Mouse (Mus musculus) kidney, embryonic 15.5 days (tissue): Measurements from ENCODE around the gene Rimbp2. TPM values are rescaled to one million over a fixed set of nuclear protein-coding genes. Genes with fewer than 3 reads are reported as not detected.

Experiments
- ATAC-seq: fragments of 200-750 bp; cut with Nextera tagmentation; replicated peaks from 2 replicates; pipeline ENCODE4 v1.8.0; 2017; ENCODE audit warnings: moderate TSS enrichment; ENCODE audit not compliant: low FRiP score
- H3K27ac ChIP-seq: fragments of 300-500 bp; sonication (generic); 2 replicates; pipeline ENCODE4 v1.5.1; 2015; ENCODE audit warnings: mild to moderate bottlenecking, inconsistent platforms
- H3K27me3 ChIP-seq: fragments of 300-500 bp; sonication (generic); 2 replicates; pipeline ENCODE4 v1.6.1; 2015; ENCODE audit warnings: inconsistent platforms
- H3K36me3 ChIP-seq: fragments of 300-500 bp; sonication (generic); 2 replicates; pipeline ENCODE4 v1.6.1; 2015; ENCODE audit warnings: inconsistent platforms
- H3K4me1 ChIP-seq: fragments of 300-500 bp; sonication (generic); 2 replicates; pipeline ENCODE4 v1.6.1; 2015; ENCODE audit warnings: inconsistent platforms
- H3K4me2 ChIP-seq: fragments of 300-500 bp; sonication (generic); 2 replicates; pipeline ENCODE4 v1.6.1; 2015; ENCODE audit warnings: moderate library complexity, mild to moderate bottlenecking, inconsistent platforms
- H3K4me3 ChIP-seq: fragments of 300-500 bp; sonication (generic); replicated peaks from 2 replicates; pipeline ENCODE4 v1.5.1; 2015; ENCODE audit warnings: mild to moderate bottlenecking, inconsistent platforms
- H3K9ac ChIP-seq: fragments of 300-500 bp; sonication (generic); 2 replicates; pipeline ENCODE4 v1.6.1; 2015; ENCODE audit warnings: mild to moderate bottlenecking, inconsistent platforms
- H3K9me3 ChIP-seq: fragments of 300-500 bp; sonication (generic); replicated peaks from 2 replicates; pipeline ENCODE4 v1.6.1; 2016; ENCODE audit warnings: inconsistent platforms
- WGBS: fragments of 180-500 bp; shearing (Covaris S2); methylation state at CpG from one replicate; pipeline ENCODE4 v1.1.7; 2015; ENCODE audit warnings: mixed read lengths; 5-methylcytosine and 5-hydroxymethylcytosine counted together
- polyA plus RNA-seq: library from polyadenylated mRNA; unstranded; fragments of >200 nt; fragmentation: Nextera tagmentation; extraction: Ambion mirVana; gene quantifications from 2 replicates; pipeline ENCODE4 v1.2.1, GENCODE M21; 2015

Rimbp2 gene
- polyA plus RNA-seq, 1 experiment from 2014 or later, result 0.36 TPM

GRCm38 (mm10) chr5:128920112-128920511 lies 33.2 kb downstream of the Rimbp2 start:
- H3K4me3 ChIP-seq, result no peak overlapping the region
- H3K4me2 ChIP-seq, result no peak overlapping the region
- H3K27ac ChIP-seq, result no peak overlapping the region
- H3K4me1 ChIP-seq, result peaks cover 3% of the 10 kb centered on the region; the same call in 1 of the 2 replicates
- WGBS, result 50% methylated on average over 5 of the region's 5 CpGs
- no peaks in the 10 kb centered on the region for H3K27me3 ChIP-seq
- no peak for ATAC-seq
- H3K36me3 ChIP-seq, result no peaks in the 10 kb centered on the region
- no peaks in the 10 kb centered on the region for H3K9me3 ChIP-seq
- H3K9ac ChIP-seq, result no peak overlapping the region

DNA sequence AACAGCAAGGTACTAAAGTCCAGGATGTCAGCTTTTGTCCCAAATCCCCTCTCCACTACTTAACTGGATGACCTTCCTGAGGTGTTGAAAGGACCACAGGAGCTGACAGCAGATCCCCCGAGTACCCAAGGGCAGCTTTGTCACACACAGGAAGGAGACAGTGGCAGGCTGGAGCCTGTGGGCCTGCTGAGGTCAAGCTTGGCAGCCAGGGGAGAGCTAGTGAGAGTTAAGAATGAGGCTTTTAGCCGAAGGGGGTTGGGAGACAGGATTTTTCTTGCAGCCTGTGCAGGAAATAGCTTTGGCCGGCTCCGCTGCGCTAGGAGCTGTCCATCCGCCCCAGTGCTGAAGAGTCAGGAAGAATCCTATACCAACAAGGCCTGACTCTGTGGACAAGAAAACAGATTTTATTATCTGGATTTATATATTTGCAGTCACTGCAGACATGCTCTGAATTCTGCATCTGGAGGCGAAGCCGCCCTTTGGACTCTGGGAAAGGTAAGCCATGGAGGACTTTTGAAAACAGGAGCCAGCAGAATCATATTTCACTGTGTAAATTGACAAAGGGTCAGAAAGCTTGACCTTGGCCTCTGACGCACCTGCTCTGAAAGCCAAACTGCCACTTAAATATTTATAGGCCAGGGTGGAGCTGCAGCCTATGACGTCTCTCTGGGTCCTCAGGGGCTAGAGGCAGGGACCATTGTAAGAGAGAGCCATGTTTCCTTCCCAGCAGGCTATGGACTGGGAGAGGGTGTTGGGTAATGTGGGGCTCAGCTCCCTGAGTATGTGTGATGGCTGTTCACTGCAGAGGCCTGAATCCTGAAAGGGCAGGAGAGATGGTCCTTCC lies 35.9 kb downstream of the Rimbp2 start:
- WGBS, result 7% methylated on average over 10 of the region's 10 CpGs
- Histone ChIP-seq H3K27ac (no peak overlapping the region), H3K27me3 (no peaks in the 10 kb centered on the region), H3K4me1 (peaks cover 3% of the 10 kb centered on the region; the same call in 1 of the 2 replicates), H3K4me3 (no peak overlapping the region), H3K36me3 (no peaks in the 10 kb centered on the region), H3K9me3 (no peaks in the 10 kb centered on the region), H3K9ac (no peak overlapping the region), H3K4me2 (no peak overlapping the region)
- 0 out of 2 replicates have a peak, but pooled peaks have one; percentile 46 for ATAC-seq

DNA sequence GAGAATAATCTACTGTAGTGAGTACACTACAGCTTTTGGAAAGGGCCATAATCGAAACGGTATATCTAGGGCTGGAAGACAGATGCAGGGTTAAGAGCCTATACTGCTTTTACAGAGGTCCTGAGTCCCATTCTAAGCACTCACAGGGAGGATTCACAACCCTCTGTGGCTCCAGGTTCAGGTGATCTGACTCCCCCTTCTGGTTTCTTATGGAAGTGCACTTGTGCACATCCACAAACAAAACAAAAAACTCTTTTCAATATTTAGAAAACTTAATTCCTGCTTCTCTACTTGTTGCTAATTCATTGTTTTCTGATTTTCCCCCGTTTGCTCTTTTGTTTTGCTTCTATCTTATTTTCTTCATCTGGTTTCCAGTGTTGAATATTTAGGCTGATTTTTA lies 39.5 kb downstream of the Rimbp2 start:
- Histone ChIP-seq H3K4me2 (no peak overlapping the region), H3K4me3 (no peak overlapping the region), H3K27ac (no peak overlapping the region), H3K9ac (no peak overlapping the region), H3K27me3 (no peaks in the 10 kb centered on the region), H3K9me3 (no peaks in the 10 kb centered on the region), H3K4me1 (peaks cover 3% of the 10 kb centered on the region; the same call in 1 of the 2 replicates), H3K36me3 (no peaks in the 10 kb centered on the region)
- 73% methylated on average over 3 of the region's 3 CpGs for WGBS
- no peak for ATAC-seq

DNA sequence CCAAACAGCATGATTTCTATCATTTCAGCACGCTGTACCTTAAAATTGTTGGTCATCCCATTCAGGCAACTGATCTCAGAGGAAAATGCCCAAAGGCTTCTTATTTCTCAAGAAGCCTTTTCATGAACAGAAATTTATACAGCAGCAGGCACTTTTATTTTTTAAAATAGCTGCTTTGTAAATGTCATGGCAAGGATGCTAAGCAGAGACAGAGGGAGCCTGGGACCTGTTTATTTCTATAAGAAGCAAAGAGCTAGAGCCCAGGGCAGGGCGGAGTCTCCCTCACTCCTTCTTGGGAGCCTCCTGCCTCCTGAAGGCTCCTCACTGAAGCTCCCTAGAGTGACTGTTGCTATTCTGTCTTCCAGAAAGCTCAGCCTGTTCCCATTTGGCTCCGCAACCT lies 40.9 kb downstream of the Rimbp2 start:
- H3K36me3 ChIP-seq, result no peaks in the 10 kb centered on the region
- H3K9me3 ChIP-seq, result no peaks in the 10 kb centered on the region
- no peak overlapping the region for H3K27ac ChIP-seq
- no peaks in the 10 kb centered on the region for H3K27me3 ChIP-seq
- H3K4me1 ChIP-seq, result peaks cover 3% of the 10 kb centered on the region; the same call in 1 of the 2 replicates
- H3K4me3 ChIP-seq, result no peak overlapping the region
- H3K9ac ChIP-seq, result no peak overlapping the region
- no peak for ATAC-seq
- no peak overlapping the region for H3K4me2 ChIP-seq
- WGBS, result 97% methylated on average over 3 of the region's 3 CpGs

DNA sequence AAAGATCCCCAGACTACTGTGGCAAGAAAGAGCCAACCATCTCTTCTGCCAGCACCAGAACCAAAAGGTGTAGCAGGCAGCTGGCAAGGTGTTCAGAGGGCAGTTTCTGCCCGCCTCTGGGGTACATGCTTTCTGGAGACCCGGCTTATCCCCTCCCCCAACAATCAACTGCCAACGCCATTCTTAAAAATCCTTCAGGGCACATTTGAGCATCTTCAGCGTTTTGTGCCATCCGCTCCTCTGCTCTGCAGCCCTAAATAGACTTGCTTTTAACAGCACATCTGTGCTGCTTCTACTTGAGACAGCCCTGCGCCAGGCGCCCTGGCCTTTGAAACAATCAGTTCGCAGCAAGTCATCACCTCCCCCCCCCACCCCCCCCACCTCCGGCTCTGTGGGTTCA lies 41.7 kb downstream of the Rimbp2 start:
- WGBS, result 82% methylated on average over 8 of the region's 9 CpGs
- H3K4me1 ChIP-seq, result no peaks in the 10 kb centered on the region
- no peaks in the 10 kb centered on the region for H3K27me3 ChIP-seq
- no peak for ATAC-seq
- no peak overlapping the region for H3K4me2 ChIP-seq
- no peak overlapping the region for H3K27ac ChIP-seq
- H3K4me3 ChIP-seq, result no peak overlapping the region
- no peaks in the 10 kb centered on the region for H3K36me3 ChIP-seq
- H3K9me3 ChIP-seq, result no peaks in the 10 kb centered on the region
- H3K9ac ChIP-seq, result no peak overlapping the region

DNA sequence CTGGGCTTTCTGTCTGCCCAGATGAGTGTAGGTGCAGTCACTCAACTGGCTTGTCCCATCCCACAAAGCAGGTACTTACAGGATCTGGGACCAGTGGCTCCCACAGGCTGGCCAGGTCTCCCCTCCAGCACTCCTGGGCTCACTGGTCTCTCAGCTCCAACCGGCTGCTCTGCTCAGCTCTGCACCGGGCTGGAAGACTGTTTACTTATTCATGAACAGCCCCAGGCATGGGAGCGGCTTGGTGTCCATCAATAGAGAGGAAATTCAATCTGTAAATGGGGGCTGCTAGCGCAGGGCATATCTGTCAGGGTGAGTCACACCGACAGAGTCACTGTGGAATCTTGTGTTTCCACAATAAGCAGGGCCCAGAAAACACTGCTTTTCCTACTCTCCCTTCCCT lies 49.2 kb downstream of the Rimbp2 start:
- 21% methylated on average over 5 of the region's 5 CpGs for WGBS
- H3K9me3 ChIP-seq, result no peaks in the 10 kb centered on the region
- no peak overlapping the region for H3K4me3 ChIP-seq
- no peak overlapping the region for H3K9ac ChIP-seq
- ATAC-seq, result no peak
- H3K4me1 ChIP-seq, result peaks cover 20% of the 10 kb centered on the region
- no peak overlapping the region for H3K27ac ChIP-seq
- H3K4me2 ChIP-seq, result no peak overlapping the region
- H3K27me3 ChIP-seq, result peaks cover 11% of the 10 kb centered on the region; the same call in 1 of the 2 replicates
- H3K36me3 ChIP-seq, result no peaks in the 10 kb centered on the region

DNA sequence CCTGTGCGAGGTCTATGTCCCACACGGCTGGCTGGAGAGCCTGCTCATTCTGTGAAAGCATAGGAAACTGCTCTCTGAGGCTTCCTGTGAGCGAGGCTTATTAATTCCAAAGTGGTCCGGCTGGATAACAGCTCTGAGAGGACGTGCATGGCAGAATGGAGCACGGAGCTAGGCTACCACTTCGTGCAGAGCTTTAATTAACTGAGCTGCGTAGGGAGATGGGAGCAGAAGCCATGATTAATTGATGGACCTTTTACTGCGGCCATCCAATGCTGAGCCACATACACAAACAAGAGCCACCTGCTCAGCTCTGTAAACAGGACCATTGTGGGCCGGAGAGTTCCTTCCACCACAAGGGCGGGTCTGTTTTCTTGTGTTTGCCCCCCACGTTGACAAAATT lies 50.2 kb downstream of the Rimbp2 start:
- no peak overlapping the region for H3K4me2 ChIP-seq
- H3K4me1 ChIP-seq, result peaks cover 20% of the 10 kb centered on the region
- no peaks in the 10 kb centered on the region for H3K36me3 ChIP-seq
- ATAC-seq, result no peak
- H3K9me3 ChIP-seq, result no peaks in the 10 kb centered on the region
- no peak overlapping the region for H3K9ac ChIP-seq
- WGBS, result 22% methylated on average over 12 of the region's 12 CpGs
- H3K27me3 ChIP-seq, result peaks cover 11% of the 10 kb centered on the region; the same call in 1 of the 2 replicates
- no peak overlapping the region for H3K27ac ChIP-seq
- H3K4me3 ChIP-seq, result no peak overlapping the region

DNA sequence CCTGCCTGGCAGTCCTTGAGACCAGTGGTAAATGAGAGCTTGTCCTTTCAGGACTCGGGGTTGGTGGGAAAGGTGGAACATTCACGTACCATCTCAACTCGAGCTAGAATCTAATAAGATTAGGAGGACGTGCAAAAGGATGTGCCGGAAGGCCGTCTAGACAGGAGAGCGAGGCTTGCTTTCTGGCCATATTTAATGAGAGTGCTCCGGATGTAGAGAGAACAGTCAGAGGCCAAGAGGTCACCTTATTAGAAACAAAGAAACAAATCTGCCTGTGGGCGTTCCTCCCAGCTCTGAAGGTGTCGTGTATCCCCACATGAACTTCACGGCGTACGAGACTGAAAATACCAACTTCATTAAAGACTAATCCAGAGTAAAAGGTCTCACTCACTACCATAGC lies 53.3 kb downstream of the Rimbp2 start:
- Histone ChIP-seq H3K9ac (no peak overlapping the region), H3K9me3 (no peaks in the 10 kb centered on the region), H3K36me3 (no peaks in the 10 kb centered on the region), H3K27ac (no peak overlapping the region), H3K27me3 (peaks cover 11% of the 10 kb centered on the region; the same call in 1 of the 2 replicates), H3K4me1 (peaks cover 20% of the 10 kb centered on the region), H3K4me2 (0 out of 2 replicates have a peak overlapping the region, but pooled peaks have one; percentile 7), H3K4me3 (no peak overlapping the region)
- WGBS, result 14% methylated on average over 13 of the region's 13 CpGs
- ATAC-seq, result no peak

- H3K27ac ChIP-seq, result no peak overlapping the region
- WGBS, result 79% methylated on average over 5 of the region's 5 CpGs
- no peak overlapping the region for H3K4me3 ChIP-seq
- H3K36me3 ChIP-seq, result no peaks in the 10 kb centered on the region
- H3K9ac ChIP-seq, result no peak overlapping the region
- no peaks in the 10 kb centered on the region for H3K9me3 ChIP-seq
- H3K4me2 ChIP-seq, result no peak overlapping the region
- no peak for ATAC-seq
- peaks cover 3% of the 10 kb centered on the region for H3K4me1 ChIP-seq
- no peaks in the 10 kb centered on the region for H3K27me3 ChIP-seq
Observed at GRCm38 (mm10) chr5:128894921-128895320, 58.4 kb downstream of the Rimbp2 start.

DNA sequence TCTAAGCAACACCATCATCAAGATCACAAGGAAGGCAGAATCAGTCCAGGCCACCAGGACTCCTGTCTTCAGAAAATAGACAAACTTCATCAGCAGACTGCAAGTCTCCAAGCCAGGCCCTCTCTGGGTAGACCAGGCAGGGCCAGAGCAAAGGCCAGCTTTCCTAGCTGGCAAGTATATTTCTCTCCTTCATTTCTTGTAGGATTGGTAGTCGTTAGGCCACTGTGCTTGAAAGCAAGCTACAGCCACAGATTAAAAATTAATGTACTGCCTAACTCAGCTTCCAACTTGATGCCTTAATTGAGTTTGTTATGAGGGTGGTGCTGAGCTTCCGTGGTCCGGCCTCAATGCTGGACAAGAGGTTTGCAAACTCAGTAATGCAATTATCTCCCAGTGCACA lies 65.7 kb downstream of the Rimbp2 start:
- H3K36me3 ChIP-seq, result no peaks in the 10 kb centered on the region

DNA sequence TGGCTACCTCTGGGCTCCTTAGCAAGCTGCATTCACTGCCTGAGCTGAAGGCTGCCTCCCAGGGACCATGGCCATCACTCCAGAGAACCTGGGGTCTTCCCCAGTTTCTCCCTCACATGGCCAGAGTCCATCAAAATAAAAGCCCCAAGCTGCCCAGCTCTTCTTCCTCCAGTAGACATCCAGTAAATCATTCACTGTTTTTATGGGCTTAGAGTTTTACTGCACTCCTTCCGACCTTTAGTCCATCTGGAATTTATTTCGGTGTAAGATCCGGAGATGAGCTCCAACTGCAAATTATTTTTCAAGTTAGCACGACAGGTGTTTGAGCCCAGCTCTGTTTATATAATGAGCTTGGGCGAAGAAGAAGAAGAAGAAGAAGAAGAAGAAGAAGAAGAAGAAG lies 69.0 kb downstream of the Rimbp2 start:
- no peak overlapping the region for H3K4me2 ChIP-seq
- no peaks in the 10 kb centered on the region for H3K36me3 ChIP-seq
- no peak overlapping the region for H3K9ac ChIP-seq
- no peak overlapping the region for H3K4me3 ChIP-seq
- no peaks in the 10 kb centered on the region for H3K4me1 ChIP-seq
- H3K27ac ChIP-seq, result no peak overlapping the region
- no peaks in the 10 kb centered on the region for H3K9me3 ChIP-seq
- ATAC-seq, result no peak
- H3K27me3 ChIP-seq, result no peaks in the 10 kb centered on the region
- WGBS, result 21% methylated on average over 5 of the region's 5 CpGs

More for the DNA sequence above, 65.7 kb downstream of the Rimbp2 start:
- Histone ChIP-seq H3K27me3 (no peaks in the 10 kb centered on the region), H3K4me3 (no peak overlapping the region), H3K27ac (no peak overlapping the region), H3K9me3 (no peaks in the 10 kb centered on the region), H3K4me1 (no peaks in the 10 kb centered on the region), H3K4me2 (no peak overlapping the region), H3K9ac (no peak overlapping the region)
- 81% methylated on average over 3 of the region's 3 CpGs for WGBS
- no peak for ATAC-seq

DNA sequence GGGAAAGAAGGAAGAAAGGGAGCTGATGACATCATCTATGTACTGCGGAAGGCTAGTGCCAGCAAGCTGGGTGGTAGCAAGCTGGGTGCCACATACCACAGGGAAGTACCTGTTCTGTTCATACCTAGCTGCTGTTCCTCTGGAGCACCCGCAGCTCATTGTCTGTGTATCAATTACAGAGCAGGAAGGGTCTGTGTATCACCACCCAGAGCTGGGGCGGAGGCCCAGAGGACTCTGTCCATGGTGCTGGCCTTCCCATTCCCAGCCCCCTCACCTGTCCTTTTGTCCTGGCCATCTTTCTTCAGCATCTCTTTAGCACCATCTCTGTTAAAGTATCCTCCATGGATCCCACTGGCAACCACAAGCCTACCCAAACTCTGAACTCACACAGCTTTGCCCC lies 74.2 kb downstream of the Rimbp2 start:
- WGBS, result 26% methylated on average over 3 of the region's 3 CpGs
- Histone ChIP-seq H3K27ac (no peak overlapping the region), H3K9me3 (no peaks in the 10 kb centered on the region), H3K4me1 (no peaks in the 10 kb centered on the region), H3K4me3 (no peak overlapping the region), H3K9ac (no peak overlapping the region), H3K4me2 (no peak overlapping the region), H3K36me3 (no peaks in the 10 kb centered on the region), H3K27me3 (peaks cover 10% of the 10 kb centered on the region; the same call in 1 of the 2 replicates)
- 0 out of 2 replicates have a peak, but pooled peaks have one; percentile 49 for ATAC-seq
